Mouse (Mus musculus): ENCODE measurements around the gene Dnaaf5. TPM values are rescaled to one million over a fixed set of nuclear protein-coding genes. Genes with fewer than 3 reads are reported as not detected.

Dnaaf5 gene
- polyA plus RNA-seq, 1 experiment from 2014 or later = 8.5 TPM

- Histone ChIP-seq H3K9ac (ENCODE audit: low read length) (no peak overlapping the region), H3K27ac (ENCODE audit: low read depth, low read length) (no peak overlapping the region), H3K4me3 (ENCODE audit: low read depth, low read length) (no peak overlapping the region), H3K9me3 (ENCODE audit: control insufficient read depth, low read length) (no peaks in the 10 kb centered on the region), H3K4me2 (ENCODE audit: low read depth) (no peak overlapping the region), H3K4me1 (ENCODE audit: control insufficient read depth, insufficient read depth, low read length) (no peaks in the 10 kb centered on the region), H3K36me3 (ENCODE audit: control insufficient read depth, insufficient read depth, low read length) (peaks cover 7% of the 10 kb centered on the region), H3K27me3 (ENCODE audit: control insufficient read depth, insufficient read depth, low read length) (no peaks in the 10 kb centered on the region)
- DNase-seq (ENCODE audit: low spot score) = no peak
- no peak for ATAC-seq (ENCODE audit: insufficient read depth, low FRiP score, low TSS enrichment)
- WGBS = 89% methylated on average over 4 of the region's 4 CpGs
Measured at GRCm38 (mm10) chr5:139220610-139221009, 70.6 kb downstream of the Dnaaf5 start.

- Histone ChIP-seq H3K27me3 (ENCODE audit: control insufficient read depth, insufficient read depth, low read length) (no peaks in the 10 kb centered on the region), H3K4me2 (ENCODE audit: low read depth) (no peak overlapping the region), H3K4me3 (ENCODE audit: low read depth, low read length) (no peak overlapping the region), H3K36me3 (ENCODE audit: control insufficient read depth, insufficient read depth, low read length) (peaks cover 15% of the 10 kb centered on the region), H3K9ac (ENCODE audit: low read length) (no peak overlapping the region), H3K27ac (ENCODE audit: low read depth, low read length) (no peak overlapping the region), H3K4me1 (ENCODE audit: control insufficient read depth, insufficient read depth, low read length) (no peaks in the 10 kb centered on the region), H3K9me3 (ENCODE audit: control insufficient read depth, low read length) (no peaks in the 10 kb centered on the region)
- 95% methylated on average over 10 of the region's 10 CpGs for WGBS
- ATAC-seq (ENCODE audit: insufficient read depth, low FRiP score, low TSS enrichment) (no peak), DNase-seq (ENCODE audit: low spot score) (no peak)
Measured at GRCm38 (mm10) chr5:139223331-139223730, 73.3 kb downstream of the Dnaaf5 start.

DNA sequence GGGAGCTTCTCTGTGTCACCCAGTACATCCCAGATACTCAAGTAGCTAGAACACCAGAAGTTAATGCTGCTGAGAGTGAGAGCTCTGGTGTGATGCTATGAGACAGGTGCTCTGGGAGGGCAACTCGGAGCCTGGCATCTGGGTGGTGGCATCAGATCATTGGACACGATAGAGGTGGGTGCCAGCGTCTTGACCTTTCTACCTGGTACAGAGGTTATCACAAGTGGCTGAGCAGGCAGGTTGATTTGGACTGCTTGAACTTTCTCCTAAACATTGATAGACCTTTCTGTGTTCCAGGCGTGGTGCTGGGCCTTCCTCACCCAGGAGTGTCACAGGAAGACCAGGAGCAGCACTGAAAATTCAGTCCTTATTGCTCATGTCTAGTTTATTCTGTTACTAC, 77.2 kb downstream of the Dnaaf5 start:
- no peak overlapping the region for H3K27ac ChIP-seq (ENCODE audit: low read depth, low read length)
- H3K4me1 ChIP-seq (ENCODE audit: control insufficient read depth, insufficient read depth, low read length) = no peaks in the 10 kb centered on the region
- no peaks in the 10 kb centered on the region for H3K27me3 ChIP-seq (ENCODE audit: control insufficient read depth, insufficient read depth, low read length)
- 94% methylated on average over 4 of the region's 4 CpGs for WGBS
- ATAC-seq (ENCODE audit: insufficient read depth, low FRiP score, low TSS enrichment) = no peak
- peaks cover 20% of the 10 kb centered on the region for H3K36me3 ChIP-seq (ENCODE audit: control insufficient read depth, insufficient read depth, low read length)
- H3K9ac ChIP-seq (ENCODE audit: low read length) = no peak overlapping the region
- no peak overlapping the region for H3K4me2 ChIP-seq (ENCODE audit: low read depth)
- DNase-seq (ENCODE audit: low spot score) = no peak
- H3K9me3 ChIP-seq (ENCODE audit: control insufficient read depth, low read length) = no peaks in the 10 kb centered on the region
- H3K4me3 ChIP-seq (ENCODE audit: low read depth, low read length) = no peak overlapping the region

- Histone ChIP-seq H3K9me3 (ENCODE audit: control insufficient read depth, low read length) (no peaks in the 10 kb centered on the region), H3K36me3 (ENCODE audit: control insufficient read depth, insufficient read depth, low read length) (peaks cover 20% of the 10 kb centered on the region), H3K4me2 (ENCODE audit: low read depth) (no peak overlapping the region), H3K9ac (ENCODE audit: low read length) (no peak overlapping the region), H3K27ac (ENCODE audit: low read depth, low read length) (no peak overlapping the region), H3K27me3 (ENCODE audit: control insufficient read depth, insufficient read depth, low read length) (no peaks in the 10 kb centered on the region), H3K4me1 (ENCODE audit: control insufficient read depth, insufficient read depth, low read length) (no peaks in the 10 kb centered on the region), H3K4me3 (ENCODE audit: low read depth, low read length) (no peak overlapping the region)
- ATAC-seq (ENCODE audit: insufficient read depth, low FRiP score, low TSS enrichment) (no peak), DNase-seq (ENCODE audit: low spot score) (no peak)
- 98% methylated on average over 2 of the region's 2 CpGs for WGBS
Measured at GRCm38 (mm10) chr5:139227645-139228044, 77.6 kb downstream of the Dnaaf5 start.

GRCm38 (mm10) chr5:139228318-139228717, 78.3 kb downstream of the Dnaaf5 start:
- H3K27me3 ChIP-seq (ENCODE audit: control insufficient read depth, insufficient read depth, low read length) = no peaks in the 10 kb centered on the region
- H3K36me3 ChIP-seq (ENCODE audit: control insufficient read depth, insufficient read depth, low read length) = peaks cover 23% of the 10 kb centered on the region
- ATAC-seq (ENCODE audit: insufficient read depth, low FRiP score, low TSS enrichment) (no peak), DNase-seq (ENCODE audit: low spot score) (no peak)
- no peak overlapping the region for H3K4me2 ChIP-seq (ENCODE audit: low read depth)
- H3K4me1 ChIP-seq (ENCODE audit: control insufficient read depth, insufficient read depth, low read length) = no peaks in the 10 kb centered on the region
- 95% methylated on average over 3 of the region's 3 CpGs for WGBS
- H3K9me3 ChIP-seq (ENCODE audit: control insufficient read depth, low read length) = no peaks in the 10 kb centered on the region
- no peak overlapping the region for H3K27ac ChIP-seq (ENCODE audit: low read depth, low read length)
- no peak overlapping the region for H3K4me3 ChIP-seq (ENCODE audit: low read depth, low read length)
- H3K9ac ChIP-seq (ENCODE audit: low read length) = no peak overlapping the region

DNA sequence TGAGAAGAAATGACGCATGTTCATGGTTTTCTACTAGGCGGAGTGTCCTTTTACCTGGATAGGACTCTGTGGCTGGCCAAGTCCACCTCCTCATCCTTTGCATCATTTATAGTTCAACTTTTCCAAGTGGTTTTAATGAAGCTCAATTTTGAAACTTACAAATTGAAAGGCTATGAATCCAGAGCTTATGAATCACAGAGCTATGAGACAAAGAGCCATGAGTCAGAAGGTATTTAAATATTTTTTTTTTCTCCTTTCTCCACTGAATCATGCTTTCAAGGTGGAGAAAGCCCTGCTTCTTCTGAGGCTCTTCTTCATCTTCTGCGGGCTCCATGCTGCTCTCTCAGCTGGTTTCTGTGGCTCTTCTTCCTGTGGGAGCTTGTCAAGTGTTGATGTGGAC, 79.7 kb downstream of the Dnaaf5 start:
- DNase-seq (ENCODE audit: low spot score) = no peak
- 94% methylated on average over 3 of the region's 3 CpGs for WGBS

GRCm38 (mm10) chr5:139232083-139232482, 82.1 kb downstream of the Dnaaf5 start:
- Histone ChIP-seq H3K4me3 (ENCODE audit: low read depth, low read length) (no peak overlapping the region), H3K36me3 (ENCODE audit: control insufficient read depth, insufficient read depth, low read length) (peaks cover 29% of the 10 kb centered on the region), H3K4me2 (ENCODE audit: low read depth) (no peak overlapping the region), H3K9me3 (ENCODE audit: control insufficient read depth, low read length) (no peaks in the 10 kb centered on the region), H3K27ac (ENCODE audit: low read depth, low read length) (no peak overlapping the region), H3K27me3 (ENCODE audit: control insufficient read depth, insufficient read depth, low read length) (no peaks in the 10 kb centered on the region), H3K9ac (ENCODE audit: low read length) (no peak overlapping the region), H3K4me1 (ENCODE audit: control insufficient read depth, insufficient read depth, low read length) (no peaks in the 10 kb centered on the region)
- ATAC-seq (ENCODE audit: insufficient read depth, low FRiP score, low TSS enrichment) (no peak), DNase-seq (ENCODE audit: low spot score) (no peak)
- WGBS = 88% methylated on average over 3 of the region's 3 CpGs

More for the DNA sequence above, 79.7 kb downstream of the Dnaaf5 start:
- Histone ChIP-seq H3K27me3 (ENCODE audit: control insufficient read depth, insufficient read depth, low read length) (no peaks in the 10 kb centered on the region), H3K9me3 (ENCODE audit: control insufficient read depth, low read length) (no peaks in the 10 kb centered on the region), H3K4me2 (ENCODE audit: low read depth) (no peak overlapping the region), H3K4me1 (ENCODE audit: control insufficient read depth, insufficient read depth, low read length) (no peaks in the 10 kb centered on the region), H3K36me3 (ENCODE audit: control insufficient read depth, insufficient read depth, low read length) (peaks cover 21% of the 10 kb centered on the region), H3K9ac (ENCODE audit: low read length) (no peak overlapping the region), H3K27ac (ENCODE audit: low read depth, low read length) (no peak overlapping the region), H3K4me3 (ENCODE audit: low read depth, low read length) (no peak overlapping the region)
- no peak for ATAC-seq (ENCODE audit: insufficient read depth, low FRiP score, low TSS enrichment)

DNA sequence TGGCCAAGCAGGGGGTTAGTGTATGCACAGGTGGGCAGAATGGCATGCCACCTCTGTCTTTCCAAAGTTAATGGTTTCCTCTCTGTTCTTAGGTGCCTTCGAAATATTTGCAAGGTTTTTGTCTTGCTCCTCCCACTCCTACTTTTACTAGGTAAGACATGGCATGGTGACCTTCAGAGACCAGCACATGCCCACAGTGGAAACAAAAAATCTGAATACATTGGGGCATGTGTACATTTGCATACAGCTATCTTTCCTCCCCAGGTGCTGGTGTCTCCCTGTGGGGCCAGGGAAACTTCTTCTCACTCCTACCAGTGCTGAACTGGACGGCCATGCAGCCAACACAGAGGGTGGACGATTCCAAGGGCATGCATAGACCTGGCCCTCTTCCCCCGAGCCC, 84.4 kb downstream of the Dnaaf5 start:
- Histone ChIP-seq H3K4me3 (ENCODE audit: low read depth, low read length) (no peak overlapping the region), H3K27ac (ENCODE audit: low read depth, low read length) (no peak overlapping the region), H3K4me1 (ENCODE audit: control insufficient read depth, insufficient read depth, low read length) (no peaks in the 10 kb centered on the region), H3K4me2 (ENCODE audit: low read depth) (no peak overlapping the region), H3K9ac (ENCODE audit: low read length) (no peak overlapping the region), H3K27me3 (ENCODE audit: control insufficient read depth, insufficient read depth, low read length) (no peaks in the 10 kb centered on the region), H3K36me3 (ENCODE audit: control insufficient read depth, insufficient read depth, low read length) (peaks cover 31% of the 10 kb centered on the region), H3K9me3 (ENCODE audit: control insufficient read depth, low read length) (no peaks in the 10 kb centered on the region)
- WGBS = 89% methylated on average over 4 of the region's 4 CpGs
- no peak for ATAC-seq (ENCODE audit: insufficient read depth, low FRiP score, low TSS enrichment)
- no peak for DNase-seq (ENCODE audit: low spot score)
